Mouse (Mus musculus): ENCODE measurements at regions not wholly inside any gene's neighbourhood (a gene's known extent, or its start where the extent isn't known, plus 50 kb on each side); places are given as distances from the start of the nearest gene placed in this dataset.

DNA sequence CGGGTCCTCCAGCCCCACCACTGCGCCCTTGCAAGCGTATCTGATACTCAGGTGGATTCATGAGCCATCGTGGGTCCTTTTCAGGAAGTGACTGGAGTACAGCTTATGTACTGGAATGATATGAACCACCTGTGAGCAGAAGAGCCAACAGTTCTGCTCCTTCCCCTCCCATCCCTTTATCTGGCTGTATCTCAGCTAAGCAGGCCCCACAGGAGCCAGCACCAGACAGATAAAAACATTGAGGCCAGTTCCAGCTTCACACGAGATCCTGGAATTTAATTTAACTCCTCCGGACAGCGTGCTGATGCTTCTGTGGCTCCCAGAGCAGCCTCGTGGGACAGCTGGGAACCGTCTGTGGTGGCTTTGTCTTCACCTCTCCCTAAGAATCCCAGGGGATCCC lies 53.1 kb upstream of the Aldh1b1 start:
- TF ChIP-seq CTCF (IDR thresholded peaks at IDR 0.05) (no peak), EP300 (IDR thresholded peaks at IDR 0.05) (no peak)
